Mouse (Mus musculus) bone marrow macrophage, adult 2 months (primary cell): ENCODE results near the gene E130309D02Rik.

Source experiments
- CTCF ChIP-seq: IDR thresholded peaks from 2 replicates; pipeline ENCODE4 v1.5.1; 2012; ENCODE audit warnings: low read depth, mild to moderate bottlenecking, low read length, moderate library complexity
- POLR2A ChIP-seq: IDR thresholded peaks from 2 replicates; pipeline ENCODE4 v1.6.1; 2012; ENCODE audit warnings: mild to moderate bottlenecking, low read depth, low read length, borderline replicate concordance

- TF ChIP-seq POLR2A, result no peak
- no peak for TF ChIP-seq CTCF
Measured at GRCm38 (mm10) chr5:143314183-143314729, 904 bp downstream of the E130309D02Rik start.
